Mouse (Mus musculus) MEL (cell line): Measurements from ENCODE around the gene Fars2. TPM values are rescaled to one million over a fixed set of nuclear protein-coding genes. Genes with fewer than 3 reads are reported as not detected.

ENCODE experiments used
- DNase-seq: peaks from one replicate; pipeline ENCODE4 v3.0.0; 2011; ENCODE audit warnings: low read depth, low spot score
- H3K27ac ChIP-seq: 2 replicates; pipeline ENCODE4 v1.5.1; 2012; ENCODE audit warnings: low read depth, mild to moderate bottlenecking, control low read depth, low read length, moderate library complexity; ENCODE audit not compliant: control insufficient read depth
- H3K27me3 ChIP-seq, 2 experiments: fragments of 150-350 bp in 1 of 2; sonication (generic) in 1 of 2; 2 replicates each; pipeline ENCODE4 v1.6.1; 2012; ENCODE audit warnings: low read length in 2 of 2, mild to moderate bottlenecking in 2 of 2, improper control_type of control experiment in 1 of 2, moderate library complexity in 1 of 2; ENCODE audit not compliant: insufficient read depth in 2 of 2, control insufficient read depth in 1 of 2
- H3K36me3 ChIP-seq, 2 experiments: 2 replicates each; pipeline ENCODE4 v1.6.1; 2012 to 2014; ENCODE audit warnings: low read length in 2 of 2, improper control_type of control experiment in 1 of 2, inconsistent platforms in 1 of 2, mild to moderate bottlenecking in 1 of 2; ENCODE audit not compliant: insufficient read depth in 2 of 2, control insufficient read depth in 1 of 2
- H3K4me1 ChIP-seq, 2 experiments: fragments of 150-350 bp in 1 of 2; sonication (generic) in 1 of 2; 2 replicates each; pipeline ENCODE4 v1.6.1; 2012; ENCODE audit warnings: low read length in 2 of 2, improper control_type of control experiment in 1 of 2, mild to moderate bottlenecking in 1 of 2; ENCODE audit not compliant: insufficient read depth in 2 of 2, control insufficient read depth in 1 of 2
- H3K4me3 ChIP-seq, 2 experiments: fragments of 150-350 bp in 1 of 2; sonication (generic) in 1 of 2; 2 replicates each; pipeline ENCODE4 v1.5.1; 2012; ENCODE audit warnings: low read depth in 2 of 2, low read length in 2 of 2, mild to moderate bottlenecking in 2 of 2, moderate library complexity in 2 of 2, control low read depth in 1 of 2, improper control_type of control experiment in 1 of 2; ENCODE audit not compliant: control insufficient read depth in 1 of 2, insufficient read depth in 1 of 2
- H3K79me2 ChIP-seq: 2 replicates; pipeline ENCODE4 v1.6.1; 2012; ENCODE audit warnings: mild to moderate bottlenecking, low read length, moderate library complexity; ENCODE audit not compliant: control insufficient read depth, poor library complexity, insufficient read depth
- H3K9ac ChIP-seq: 2 replicates; pipeline ENCODE4 v1.6.1; 2012; ENCODE audit warnings: low read depth, mild to moderate bottlenecking, control low read depth, low read length, moderate library complexity; ENCODE audit not compliant: control insufficient read depth, poor library complexity, severe bottlenecking
- H3K9me3 ChIP-seq: fragments of 150-350 bp; sonication (generic); replicated peaks from 2 replicates; pipeline ENCODE4 v1.6.1; 2012; ENCODE audit warnings: mild to moderate bottlenecking, low read length, improper control_type of control experiment, moderate library complexity; ENCODE audit not compliant: insufficient read depth
- ETS1 ChIP-seq: IDR thresholded peaks from 2 replicates; pipeline ENCODE4 v1.6.1; 2012; ENCODE audit warnings: low read depth, mild to moderate bottlenecking, inconsistent platforms, low read length, improper control_type of control experiment, moderate library complexity
- GABPA ChIP-seq: IDR thresholded peaks from 2 replicates; pipeline ENCODE4 v1.6.1; 2012; ENCODE audit warnings: low read depth, mild to moderate bottlenecking, inconsistent platforms, low read length, improper control_type of control experiment, moderate library complexity
- KAT2A ChIP-seq: conservative IDR thresholded peaks from 2 replicates; pipeline ENCODE4 v1.6.1; 2012; ENCODE audit warnings: low read depth, low read length, improper control_type of control experiment, inconsistent platforms
- MAX ChIP-seq: IDR thresholded peaks from 2 replicates; pipeline ENCODE4 v1.6.1; 2011; ENCODE audit warnings: low read length, improper control_type of control experiment
- MEF2A ChIP-seq: IDR thresholded peaks from 2 replicates; pipeline ENCODE4 v1.6.1; 2014; ENCODE audit warnings: low read depth, mild to moderate bottlenecking, inconsistent platforms, low read length, improper control_type of control experiment; ENCODE audit not compliant: poor library complexity, insufficient replicate concordance, severe bottlenecking; ENCODE audit errors: extremely low read depth
- MXI1 ChIP-seq: IDR thresholded peaks from 2 replicates; pipeline ENCODE4 v1.6.1; 2011; ENCODE audit warnings: mild to moderate bottlenecking, low read depth, low read length, improper control_type of control experiment
- MYC ChIP-seq: IDR thresholded peaks from 2 replicates; pipeline ENCODE4 v1.6.1; 2011; ENCODE audit warnings: low read depth, mild to moderate bottlenecking, low read length, improper control_type of control experiment, moderate library complexity
- NRF1 ChIP-seq: IDR thresholded peaks from 2 replicates; pipeline ENCODE4 v1.6.1; 2014; ENCODE audit warnings: low read depth, mild to moderate bottlenecking, inconsistent platforms, low read length, improper control_type of control experiment, moderate library complexity; ENCODE audit not compliant: poor library complexity, insufficient read depth, severe bottlenecking
- POLR2AphosphoS5 ChIP-seq: IDR thresholded peaks from 2 replicates; pipeline ENCODE4 v1.6.1; 2012; ENCODE audit warnings: low read depth, borderline replicate concordance, mild to moderate bottlenecking, inconsistent platforms, low read length, moderate library complexity, mixed read lengths
- SIN3A ChIP-seq: IDR thresholded peaks from 2 replicates; pipeline ENCODE4 v1.6.1; 2012; ENCODE audit warnings: low read length, improper control_type of control experiment, inconsistent platforms
- SMC3 ChIP-seq: IDR thresholded peaks from 2 replicates; pipeline ENCODE4 v1.6.1; 2011; ENCODE audit warnings: low read depth, low read length, improper control_type of control experiment
- TAL1 ChIP-seq: IDR thresholded peaks from 2 replicates; pipeline ENCODE4 v1.6.1; 2012; ENCODE audit warnings: mild to moderate bottlenecking, inconsistent platforms, low read length, moderate library complexity, mixed read lengths
- TCF12 ChIP-seq: IDR thresholded peaks from 2 replicates; pipeline ENCODE4 v1.6.1; 2014; ENCODE audit warnings: low read depth, mild to moderate bottlenecking, inconsistent platforms, low read length, improper control_type of control experiment, moderate library complexity
- ZC3H11A ChIP-seq: IDR thresholded peaks from 2 replicates; pipeline ENCODE4 v1.6.1; 2012; ENCODE audit warnings: low read depth, mild to moderate bottlenecking, inconsistent platforms, low read length, improper control_type of control experiment
- ZMIZ1 ChIP-seq: IDR thresholded peaks from 2 replicates; pipeline ENCODE4 v1.6.1; 2012; ENCODE audit warnings: low read depth, mild to moderate bottlenecking, inconsistent platforms, low read length, improper control_type of control experiment, moderate library complexity
- polyA plus RNA-seq, 2 experiments: library from polyadenylated mRNA; stranded (reverse) in 1 of 2; unstranded in 1 of 2; fragments of >175 nt in 1 of 2; fragments of >200 nt in 1 of 2; gene quantifications; 2 replicates each; pipeline versions ENCODE4 v1.2.1 to v1.2.4; 2012; ENCODE audit warnings: low replicate concordance in 2 of 2, low read depth in 1 of 2; ENCODE audit not compliant: insufficient read length in 2 of 2, insufficient read depth in 1 of 2, missing spikeins in 1 of 2
- total RNA-seq: library from RNA; depleted of rRNA; stranded (reverse); fragments of 300-350 nt; gene quantifications from 2 replicates; pipeline ENCODE4 v1.2.3, GENCODE M21; 2012

Fars2 gene
- total and polyA plus RNA-seq, 3 experiments: 32.6 to 39.2 TPM; not detected in 1

GRCm38 (mm10) chr13:36263240-36264095 lies 146.3 kb downstream of the Fars2 start:
- no peaks in the 10 kb centered on the region for H3K9me3 ChIP-seq
- no peak overlapping the region for H3K27ac ChIP-seq
- H3K4me3 ChIP-seq: no peak overlapping the region
- no peaks in the 10 kb centered on the region for H3K36me3 ChIP-seq
- no peak for DNase-seq
- H3K4me1 ChIP-seq: no peaks in the 10 kb centered on the region
- no peaks in the 10 kb centered on the region for H3K79me2 ChIP-seq
- H3K27me3 ChIP-seq: no peaks in the 10 kb centered on the region
- TF ChIP-seq ZC3H11A (no peak), NRF1 (no peak), MYC (no peak), POLR2AphosphoS5 (no peak), SMC3 (no peak), SIN3A (no peak), TAL1 (no peak), MEF2A (no peak), GABPA (no peak), ZMIZ1 (no peak), MXI1 (no peak)
- TF ChIP-seq, all 39 proteins: peak for 0
- H3K9ac ChIP-seq: no peak overlapping the region

DNA sequence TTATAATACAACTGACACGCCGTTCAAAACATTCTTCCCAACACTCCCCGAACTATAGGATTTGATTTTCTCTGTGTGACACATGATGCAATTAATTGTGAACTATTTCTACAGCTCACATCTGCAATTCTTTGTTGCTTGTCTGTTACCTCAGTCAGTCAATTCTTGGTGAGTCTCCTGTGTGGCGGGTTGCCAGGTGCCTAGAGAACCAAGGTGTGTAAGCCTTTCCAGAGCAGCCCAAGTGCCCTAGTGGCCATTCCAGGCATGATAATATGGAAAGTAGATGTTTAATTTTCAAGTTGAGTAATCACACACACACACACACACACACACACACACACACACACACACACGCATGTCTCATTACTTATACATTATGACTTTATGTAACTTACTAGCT lies 147.2 kb downstream of the Fars2 start:
- Histone ChIP-seq H3K4me3 (no peak overlapping the region), H3K27me3 (no peaks in the 10 kb centered on the region), H3K9ac (no peak overlapping the region), H3K27ac (no peak overlapping the region)
- TF ChIP-seq KAT2A (no peak), ETS1 (no peak), MAX (no peak), TCF12 (no peak)
- TF ChIP-seq, all 39 proteins: peak for 0
- no peaks in the 10 kb centered on the region for H3K4me1 ChIP-seq
- no peak for DNase-seq
- no peaks in the 10 kb centered on the region for H3K9me3 ChIP-seq
- H3K79me2 ChIP-seq: no peaks in the 10 kb centered on the region
- no peaks in the 10 kb centered on the region for H3K36me3 ChIP-seq
